Mouse (Mus musculus) thymus, adult 2 months (tissue): ENCODE results near the gene Mas1. TPM values are rescaled to one million over a fixed set of nuclear protein-coding genes. Genes with fewer than 3 reads are reported as not detected.

Experiments
- DNase-seq: peaks from one replicate; pipeline ENCODE4 v3.0.0; 2021
- H3K27ac ChIP-seq: fragments of 200-500 bp; 2 replicates; pipeline ENCODE4 v1.5.1; 2012; ENCODE audit warnings: low read length, control low read depth; ENCODE audit not compliant: control insufficient read depth, insufficient read depth
- H3K27me3 ChIP-seq: fragments of 200-500 bp; 2 replicates; pipeline ENCODE4 v1.6.1; 2012; ENCODE audit warnings: mild to moderate bottlenecking, low read length, moderate library complexity, mixed read lengths; ENCODE audit not compliant: control insufficient read depth, insufficient read depth
- H3K36me3 ChIP-seq: fragments of 200-500 bp; 2 replicates; pipeline ENCODE4 v1.6.1; 2012; ENCODE audit warnings: mild to moderate bottlenecking, low read length, moderate library complexity; ENCODE audit not compliant: control insufficient read depth, insufficient read depth
- H3K4me1 ChIP-seq: fragments of 200-500 bp; replicated peaks from 2 replicates; pipeline ENCODE4 v1.6.1; 2012; ENCODE audit warnings: low read length; ENCODE audit not compliant: control insufficient read depth, insufficient read depth
- H3K4me3 ChIP-seq: fragments of 200-500 bp; 2 replicates; pipeline ENCODE4 v1.5.1; 2012; ENCODE audit warnings: mild to moderate bottlenecking, low read length, control low read depth, moderate library complexity; ENCODE audit not compliant: control insufficient read depth, insufficient read depth
- CTCF ChIP-seq: fragments of 200-500 bp; IDR thresholded peaks from 2 replicates; pipeline ENCODE4 v1.5.1; 2012; ENCODE audit warnings: mild to moderate bottlenecking, control low read depth, low read length, moderate library complexity, borderline replicate concordance; ENCODE audit not compliant: control insufficient read depth, poor library complexity, insufficient read depth; ENCODE audit errors: extremely low read depth
- POLR2A ChIP-seq: fragments of 200-500 bp; IDR thresholded peaks from 2 replicates; pipeline ENCODE4 v1.6.1; 2012; ENCODE audit warnings: mild to moderate bottlenecking, low read length, control low read depth, moderate library complexity; ENCODE audit not compliant: control insufficient read depth, poor library complexity, insufficient read depth; ENCODE audit errors: extremely low read depth
- WGBS: fragments of 180-500 bp; shearing (Covaris S2); methylation state at CpG from one replicate; pipeline ENCODE4 v1.1.7; 2018; 5-methylcytosine and 5-hydroxymethylcytosine counted together
- polyA plus RNA-seq: library from polyadenylated mRNA; depleted of rRNA; stranded (reverse); fragments of >200 nt; gene quantifications from 2 replicates; pipeline ENCODE4 v1.2.3, GENCODE M21; 2012; rRNA removed

Gene Mas1
- polyA plus RNA-seq, 1 experiment = 0.28 TPM

DNA sequence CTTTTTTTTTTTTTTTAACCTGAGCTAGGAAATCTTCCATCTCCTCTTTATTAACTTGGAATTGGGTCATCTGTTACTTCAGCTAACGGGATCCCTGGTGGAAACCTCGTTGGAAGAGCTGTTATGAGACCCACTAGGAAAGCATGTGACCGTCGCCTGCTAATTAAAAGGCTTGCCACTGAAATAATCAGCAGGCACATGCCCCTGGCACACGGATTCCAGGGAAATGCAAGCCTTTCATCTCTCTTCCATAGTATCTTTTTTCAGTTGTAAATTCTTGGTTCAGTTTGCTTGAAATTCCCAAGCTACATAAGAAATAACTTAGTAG is 76.9 kb downstream of the Mas1 start:
- TF ChIP-seq CTCF (no peak), POLR2A (no peak)

More for the DNA sequence above, 76.9 kb downstream of the Mas1 start:
- Histone ChIP-seq H3K27ac (no peak overlapping the region), H3K27me3 (no peaks in the 10 kb centered on the region), H3K36me3 (no peaks in the 10 kb centered on the region), H3K4me3 (no peak overlapping the region), H3K4me1 (peaks cover 29% of the 10 kb centered on the region)
- 90% methylated on average over 5 of the region's 5 CpGs for WGBS
- no peak for DNase-seq

Other genes with a start within 250 kb of the Mas1 start
- gene Slc22a1, start 192.3 kb downstream of the Mas1 start, polyA plus RNA-seq = 0.80 and 1.1 TPM in 2 replicates
- 27.7 and 31.8 TPM in 2 replicates for gene Igf2r, start 98.5 kb downstream of the Mas1 start, polyA plus RNA-seq
- 0.24 TPM in 1 of 2 replicates, not detected in the other for gene Mrgprh, start 7.9 kb upstream of the Mas1 start, polyA plus RNA-seq
- 1.8 and 2.1 TPM in 2 replicates for gene Pnldc1, start 42.1 kb upstream of the Mas1 start, polyA plus RNA-seq
- 82.2 and 93.1 TPM in 2 replicates for gene Tcp1, start 47.6 kb upstream of the Mas1 start, polyA plus RNA-seq
- 48.4 and 54.8 TPM in 2 replicates for gene Mrpl18, start 48.2 kb upstream of the Mas1 start, polyA plus RNA-seq
- gene Acat3, start 72.5 kb upstream of the Mas1 start, polyA plus RNA-seq = 0.19 and 0.37 TPM in 2 replicates
- gene Acat2, start 92.6 kb upstream of the Mas1 start, polyA plus RNA-seq = 13.1 and 20.6 TPM in 2 replicates
- 31.1 and 31.2 TPM in 2 replicates for gene Wtap, start 126.0 kb upstream of the Mas1 start, polyA plus RNA-seq
- 256 and 263 TPM in 2 replicates for gene Sod2, start 138.7 kb upstream of the Mas1 start, polyA plus RNA-seq
- 0.16 and 0.36 TPM in 2 replicates for gene Gpr31b, start 184.2 kb upstream of the Mas1 start, polyA plus RNA-seq
- 0.06 and 0.16 TPM in 2 replicates for gene Tcp10b, start 193.0 kb upstream of the Mas1 start, polyA plus RNA-seq